Mouse (Mus musculus) urinary bladder, adult 18-20 months (tissue): ENCODE results near the gene Klhl42.

Experiments used
- DNase-seq, 2 experiments: peaks; one replicate each; pipeline ENCODE4 v3.0.0; 2022; ENCODE audit warnings: low spot score in 2 of 2, mixed read lengths in 2 of 2

The Klhl42 gene

GRCm38 (mm10) chr6:147145753-147146152 is 54.6 kb downstream of the Klhl42 start:
- DNase-seq: no peak

- DNase-seq: no peak
Measured at GRCm38 (mm10) chr6:147151069-147151468, 59.9 kb downstream of the Klhl42 start.

- DNase-seq: no peak
Measured at GRCm38 (mm10) chr6:147151839-147152238, 60.7 kb downstream of the Klhl42 start.

GRCm38 (mm10) chr6:147155085-147155484 is 63.9 kb downstream of the Klhl42 start:
- no peak for DNase-seq

GRCm38 (mm10) chr6:147161818-147162584 is 70.8 kb downstream of the Klhl42 start:
- no peak for DNase-seq
